Mouse (Mus musculus) left cerebral cortex, adult 18-20 months (tissue): ENCODE measurements around the gene Ddx3x. TPM values are rescaled to one million over a fixed set of nuclear protein-coding genes. Genes with fewer than 3 reads are reported as not detected.
"Not testable (repeated sequence)": the region's sequence is repeated elsewhere in the genome, so short reads cannot be mapped to it uniquely, and the experiment has no call there.

Source experiments
- DNase-seq, 2 experiments: peaks; one replicate each; pipeline ENCODE4 v3.0.0; 2021 to 2022; ENCODE audit warnings: low spot score in 2 of 2, mixed read lengths in 1 of 2
- long read RNA-seq, 2 experiments: library from polyadenylated mRNA; stranded (forward); transcript quantifications; one replicate each; pipeline ENCODE4 v2.0.0; 2021
- total RNA-seq, 2 experiments: library from RNA; stranded (reverse); gene quantifications; 2 replicates each; pipeline ENCODE4 v1.2.3; 2021

The Ddx3x gene
- 100 to 1,000 TPM; 158 to 206 TPM for total RNA-seq
- long read RNA-seq, experiment 1, full-length matches to known transcripts, result 4 of 17 reads
- long read RNA-seq, experiment 1, partial matches to known transcripts, result 11 of 17 reads
- long read RNA-seq, experiment 1, other reads (novel, unspliced or antisense), result 2 of 17 reads
- long read RNA-seq, experiment 2, full-length matches to known transcripts, result 14 of 37 reads
- long read RNA-seq, experiment 2, partial matches to known transcripts, result 23 of 37 reads
- long read RNA-seq, experiment 2, other reads (novel, unspliced or antisense), result 0 of 37 reads

DNA sequence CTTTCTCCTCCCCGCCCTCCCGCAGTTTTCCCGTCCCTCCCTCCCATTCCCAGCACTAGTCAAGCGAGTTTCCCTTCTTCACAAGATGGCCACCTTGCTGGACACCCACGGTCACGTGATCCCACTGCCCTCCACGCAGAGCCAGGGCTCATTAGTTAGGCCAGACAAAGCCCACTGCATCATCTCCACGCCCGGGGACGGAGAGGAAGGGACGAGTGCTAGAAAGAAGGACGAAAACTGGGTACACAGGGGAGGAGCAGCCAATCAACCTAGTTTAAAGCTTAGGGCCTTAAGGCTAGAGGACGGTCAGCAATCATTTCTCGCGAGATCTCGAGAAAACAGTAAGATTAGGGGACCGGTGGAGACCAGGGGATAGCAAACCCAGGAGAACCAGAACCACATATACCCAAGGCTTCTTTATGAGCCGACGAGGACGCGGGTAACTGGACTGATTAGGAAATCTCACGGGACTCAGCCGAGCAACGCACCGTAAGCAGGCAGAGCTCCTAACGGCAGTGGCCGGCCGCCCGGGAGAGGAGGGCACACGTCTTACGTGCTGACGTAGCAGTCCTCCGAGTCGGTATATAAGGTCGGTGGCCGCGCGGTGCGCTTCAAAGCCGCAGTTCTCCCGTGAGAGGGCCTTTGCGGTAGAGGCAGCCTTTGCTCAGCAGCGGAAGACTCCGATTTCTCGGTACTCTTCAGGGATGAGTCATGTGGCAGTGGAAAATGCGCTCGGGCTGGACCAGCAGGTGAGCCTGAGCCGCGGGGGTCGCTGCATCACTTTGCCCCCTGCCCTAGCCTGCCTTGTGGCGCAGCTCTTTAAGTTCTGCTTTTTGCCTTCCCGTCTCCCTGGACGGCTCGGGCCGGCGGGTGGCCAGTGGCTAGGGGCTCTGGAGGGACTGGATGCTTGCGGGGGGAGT is at the start of gene Ddx3x:
Gene Ddx3x (plus strand): TSS at position 562 of the 920 bp plus-strand sequence.
- DNase-seq, result peak; percentile 81 to 93

DNA sequence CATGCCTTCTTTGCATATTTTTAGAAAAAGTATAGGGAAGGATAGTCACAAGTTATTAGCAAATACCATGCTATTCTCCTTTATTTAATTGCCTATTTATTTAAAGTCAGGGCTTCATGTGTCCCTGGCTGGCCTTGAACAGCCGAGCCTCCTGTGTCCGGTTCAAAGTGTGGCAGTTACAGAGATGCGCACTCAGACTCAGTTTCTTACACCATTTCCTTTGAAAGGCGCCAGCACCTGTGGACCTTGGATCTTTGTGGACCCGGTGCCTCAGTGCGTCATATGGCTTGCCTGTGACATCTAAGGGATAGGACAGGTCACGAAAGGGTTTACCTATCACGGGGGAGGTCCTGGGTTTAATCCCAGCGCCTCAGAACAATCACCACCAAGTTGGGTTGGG is 49.5 kb upstream of the Ddx3x start:
- DNase-seq, result no peak

DNA sequence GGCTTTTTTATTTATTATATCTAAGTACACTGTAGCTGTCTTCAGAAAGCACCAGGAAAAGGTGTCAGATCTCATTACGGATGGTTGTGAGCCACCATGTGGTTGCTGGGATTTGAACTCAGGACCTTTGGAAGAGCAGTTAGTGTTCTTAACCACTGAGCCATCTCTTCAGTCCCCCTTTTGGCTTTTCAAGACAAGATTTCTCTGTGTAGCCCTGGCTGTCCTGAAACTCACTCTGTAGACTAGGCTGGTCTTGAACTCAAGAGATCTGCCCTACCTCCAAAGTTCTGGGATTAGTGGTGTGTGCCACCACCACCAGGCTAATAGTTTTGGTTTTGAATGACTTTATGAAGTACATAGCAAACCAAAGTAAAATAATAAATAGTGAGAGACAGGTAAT is 47.9 kb upstream of the Ddx3x start:
- DNase-seq, result not testable (repeated sequence)

GRCm38 (mm10) chrX:13233631-13234030 is 47.1 kb upstream of the Ddx3x start:
- DNase-seq, result no peak

- DNase-seq, result no peak
These were observed 46.1 kb upstream of the Ddx3x start for GRCm38 (mm10) chrX:13234709-13235108.

DNA sequence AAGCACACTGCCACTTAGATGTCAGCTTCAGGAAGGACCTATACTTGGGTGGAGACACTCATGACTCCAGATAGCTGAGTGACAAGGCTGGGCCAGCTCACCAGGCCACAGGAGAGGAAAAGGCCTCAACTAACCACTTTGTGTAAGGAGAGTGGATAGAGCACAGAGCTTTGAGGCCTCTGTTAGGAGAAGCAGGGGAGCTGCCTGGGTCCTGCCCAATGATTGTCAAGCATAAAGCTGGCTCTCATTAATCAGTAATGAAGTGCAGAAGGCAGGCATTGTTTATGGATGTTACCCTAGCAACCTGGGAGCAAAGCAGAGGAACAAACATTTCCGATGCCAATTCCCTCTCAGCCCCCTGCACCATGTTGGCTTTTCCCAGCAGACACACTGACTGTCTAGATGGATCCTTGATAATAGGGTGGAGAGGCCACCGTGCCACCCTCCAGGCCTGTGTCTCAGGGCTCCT is 44.6 kb upstream of the Ddx3x start:
- no peak for DNase-seq

DNA sequence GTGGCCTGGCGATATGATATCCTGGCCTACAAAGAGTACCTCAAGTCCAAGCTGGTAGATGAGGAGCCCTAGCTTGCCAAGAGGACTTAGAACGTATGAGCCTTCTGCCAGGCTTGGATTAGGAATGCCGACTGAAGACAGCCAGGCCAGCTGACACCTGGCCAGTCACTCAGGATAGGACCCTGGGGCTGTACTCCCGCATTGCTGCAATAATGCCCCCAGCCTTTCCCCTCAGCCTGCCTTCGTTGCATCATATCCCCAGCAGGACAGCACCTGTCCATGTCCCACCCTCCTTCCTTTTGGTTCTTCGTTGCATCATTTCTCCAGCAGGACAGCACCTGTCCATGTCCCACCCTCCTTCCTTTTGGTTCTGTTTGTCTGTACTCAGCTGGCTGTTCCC is 41.3 kb upstream of the Ddx3x start:
- DNase-seq, result no peak

GRCm38 (mm10) chrX:13240646-13241425 is 39.9 kb upstream of the Ddx3x start:
- no peak for DNase-seq

- DNase-seq, result peak in 1 of 2 experiments; percentile 15
These were observed 39.1 kb upstream of the Ddx3x start for GRCm38 (mm10) chrX:13241426-13242319.

- DNase-seq, result peak; percentile 59 to 66
These were observed 38.3 kb upstream of the Ddx3x start for GRCm38 (mm10) chrX:13242320-13243096.

DNA sequence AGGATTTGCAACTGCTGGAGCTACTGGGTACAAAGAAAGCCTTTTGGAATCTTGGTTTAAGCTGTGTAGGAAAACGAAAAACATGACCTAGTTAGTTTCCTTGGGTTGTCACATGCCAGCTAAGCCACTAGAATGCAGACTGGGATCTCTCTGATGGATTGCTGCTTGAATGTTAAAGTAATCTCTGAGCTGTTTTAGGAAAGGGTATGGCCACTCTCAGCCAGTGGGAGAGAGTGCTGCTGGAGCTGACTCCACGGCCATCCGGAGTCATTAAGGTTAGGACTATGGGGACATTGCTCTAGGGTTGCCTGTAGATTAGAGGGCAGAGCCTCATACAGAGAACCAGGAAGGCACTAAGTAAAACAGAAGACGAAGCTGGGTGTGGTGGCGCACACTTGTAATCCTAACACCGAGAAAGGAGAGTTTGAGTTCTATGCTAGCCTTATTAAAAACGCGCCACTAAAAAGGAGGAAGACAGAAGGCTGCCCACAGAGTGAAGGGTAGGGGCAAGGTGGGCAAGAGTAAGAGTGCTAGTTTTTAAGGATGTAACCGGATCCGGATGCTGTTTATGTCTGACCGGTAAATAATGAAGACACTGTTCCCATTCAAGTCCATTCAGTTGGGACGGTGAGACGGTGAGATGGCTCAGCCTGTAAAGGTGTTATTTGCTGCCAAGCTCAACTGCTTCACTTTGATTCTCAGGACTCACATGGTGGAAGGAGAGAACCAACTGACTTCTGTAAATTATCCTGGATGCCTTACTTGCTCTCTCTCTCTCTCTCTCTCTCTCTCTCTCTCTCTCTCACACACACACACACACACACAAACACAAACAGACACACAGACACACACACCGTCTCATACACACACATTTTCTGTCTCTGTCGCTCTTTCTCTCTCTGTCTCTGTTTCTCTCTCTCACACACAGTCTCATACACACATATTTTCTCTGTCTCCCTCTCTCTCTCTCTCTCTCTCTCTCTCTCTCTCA is 37.3 kb upstream of the Ddx3x start:
- peak in 1 of 2 experiments; percentile 21 for DNase-seq

GRCm38 (mm10) chrX:13244588-13244987 is 36.2 kb upstream of the Ddx3x start:
- DNase-seq, result no peak

- DNase-seq, result no peak
These were observed 35.7 kb upstream of the Ddx3x start for GRCm38 (mm10) chrX:13245027-13245426.

DNA sequence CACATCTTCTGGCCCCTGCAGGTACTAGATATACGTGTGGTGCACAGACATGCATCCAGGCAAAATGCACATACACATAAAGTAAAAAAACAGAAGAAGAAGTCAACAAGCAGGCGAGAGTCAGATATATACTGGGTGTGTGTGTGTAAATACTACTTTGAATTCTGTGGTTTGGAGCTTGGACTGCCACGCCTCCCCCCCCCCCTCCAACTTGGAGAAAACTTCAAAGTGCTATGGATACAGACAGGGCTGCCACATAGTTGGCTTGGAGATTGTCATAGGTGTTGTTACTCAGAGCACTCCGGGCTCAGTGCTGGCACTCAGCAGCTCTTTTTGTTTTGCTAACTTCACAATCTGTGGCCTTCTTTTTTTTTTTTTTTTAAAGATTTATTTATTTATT is 29.1 kb upstream of the Ddx3x start:
- no peak for DNase-seq

DNA sequence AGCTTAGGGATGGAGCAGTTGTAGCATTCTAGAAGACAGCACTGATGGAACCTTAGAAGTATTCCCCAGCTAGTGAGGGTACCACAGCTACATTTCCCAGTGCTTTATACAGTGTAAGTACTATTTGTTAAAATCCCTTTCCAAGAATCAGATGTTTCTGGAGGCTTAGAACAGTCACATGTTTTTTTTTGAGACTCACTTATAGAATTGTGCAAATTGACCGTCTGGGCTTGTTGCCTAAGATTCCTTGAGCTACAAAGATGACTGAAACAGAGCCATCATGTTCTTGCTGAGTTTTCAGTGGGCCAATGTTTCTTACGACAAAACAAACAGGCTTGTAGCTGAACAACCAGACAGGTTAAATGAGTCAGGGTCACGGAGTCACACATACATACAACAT is 26.5 kb upstream of the Ddx3x start:
- no peak for DNase-seq

- DNase-seq, result no peak
These were observed 17.4 kb upstream of the Ddx3x start for GRCm38 (mm10) chrX:13263356-13263755.

DNA sequence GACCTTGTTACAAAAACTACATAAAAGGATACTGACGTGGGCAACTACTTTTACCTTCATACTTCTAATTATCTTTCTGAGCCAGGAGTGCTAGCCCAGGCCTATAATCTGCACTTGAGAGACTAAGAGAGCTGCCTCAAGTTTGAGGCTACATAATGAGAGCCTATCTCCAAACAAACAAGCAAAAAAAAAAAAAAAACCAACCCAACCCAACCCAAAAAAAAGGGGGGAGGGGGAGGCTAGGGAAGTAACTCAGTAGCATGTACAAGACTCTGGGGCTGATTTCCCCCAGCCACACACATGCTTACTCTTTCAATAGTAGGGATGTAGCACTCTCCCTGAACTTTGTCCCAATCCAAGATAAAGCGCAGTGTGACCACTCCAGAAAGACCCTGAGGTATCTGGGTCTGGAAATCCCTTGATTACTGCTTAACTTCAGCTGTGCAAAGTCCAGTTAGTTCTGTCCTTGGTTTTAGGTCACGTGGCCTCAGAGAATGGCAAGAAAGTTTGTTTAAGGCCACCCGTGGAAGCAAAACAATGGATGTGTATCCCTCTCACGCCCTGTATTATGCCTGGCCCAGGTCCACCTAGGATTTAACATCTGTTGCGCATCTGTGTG is 5.1 kb upstream of the Ddx3x start:
- DNase-seq, result no peak

- DNase-seq, result no peak
These were observed 1.8 kb upstream of the Ddx3x start for GRCm38 (mm10) chrX:13278996-13279395.
